Mouse (Mus musculus): Measurements from ENCODE around the gene Iqck.

The Iqck gene

DNA sequence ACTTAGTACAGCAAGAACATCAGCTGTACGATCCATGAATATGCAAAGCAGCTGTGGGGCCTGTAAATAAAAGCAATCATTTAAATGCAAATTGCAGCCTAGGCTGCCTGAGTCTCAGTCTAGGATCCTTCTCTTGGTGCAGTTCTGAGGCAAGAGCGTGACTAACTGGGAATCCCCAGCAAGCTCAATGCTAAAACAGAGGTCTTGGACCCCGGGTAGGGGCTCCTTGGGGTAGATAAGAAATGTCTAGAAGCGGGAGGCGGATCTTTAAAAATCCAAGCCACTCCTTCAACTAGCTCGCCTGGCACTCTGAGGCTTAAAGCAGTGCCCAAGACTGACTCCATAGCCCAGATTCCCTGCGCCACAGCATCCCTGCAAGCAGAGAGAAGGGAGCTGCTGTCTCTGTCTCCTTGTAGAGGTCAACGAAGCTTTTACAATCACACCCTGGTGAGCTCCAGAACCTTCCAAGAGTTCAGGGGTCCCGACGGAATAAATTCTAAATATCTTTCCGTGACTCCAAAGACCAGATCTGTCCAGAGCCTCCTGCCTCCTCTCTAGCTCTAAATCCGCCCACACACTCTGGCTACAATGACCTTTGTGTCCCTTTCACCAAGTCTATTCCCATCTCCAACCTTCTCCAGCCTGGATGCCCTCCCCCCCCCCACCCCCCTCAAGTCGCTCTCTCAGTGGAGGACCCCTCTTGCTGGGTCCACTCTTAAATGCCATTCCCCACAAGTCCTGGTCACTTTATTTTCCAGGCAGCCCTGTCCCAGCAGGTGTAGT is 137.3 kb downstream of the Iqck start:
- no peak for DNase-seq

DNA sequence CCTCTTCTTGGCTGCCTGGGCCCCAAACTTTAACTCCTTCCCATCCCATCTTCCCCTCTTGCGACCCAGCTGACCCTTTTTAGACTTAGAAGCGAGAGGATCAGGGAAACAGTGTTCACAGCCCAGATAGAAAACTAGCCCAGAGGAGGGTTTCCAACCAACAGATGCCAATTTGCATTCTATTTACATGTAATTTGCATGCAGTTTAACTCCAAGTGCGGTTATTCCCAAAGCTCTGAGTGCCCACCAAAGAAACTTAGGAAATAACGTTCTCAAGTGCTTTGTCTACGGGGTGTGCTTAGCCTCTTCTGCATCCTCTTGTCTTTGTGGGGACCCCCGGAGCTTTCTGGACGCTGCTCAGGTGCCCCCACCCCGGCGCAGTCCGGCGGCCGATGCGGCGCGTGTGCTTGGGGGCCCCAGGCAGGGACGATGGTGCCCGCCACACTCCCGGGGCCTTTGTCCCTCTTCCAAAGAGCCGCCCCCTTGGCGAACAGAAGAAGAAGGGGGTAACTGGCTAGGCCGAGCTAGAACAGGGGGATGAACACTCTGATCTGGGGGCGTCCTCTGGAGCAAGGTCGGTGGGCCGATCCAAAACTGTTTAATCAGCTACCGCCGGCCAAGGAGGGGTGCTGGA is 138.2 kb downstream of the Iqck start:
- no peak for DNase-seq

DNA sequence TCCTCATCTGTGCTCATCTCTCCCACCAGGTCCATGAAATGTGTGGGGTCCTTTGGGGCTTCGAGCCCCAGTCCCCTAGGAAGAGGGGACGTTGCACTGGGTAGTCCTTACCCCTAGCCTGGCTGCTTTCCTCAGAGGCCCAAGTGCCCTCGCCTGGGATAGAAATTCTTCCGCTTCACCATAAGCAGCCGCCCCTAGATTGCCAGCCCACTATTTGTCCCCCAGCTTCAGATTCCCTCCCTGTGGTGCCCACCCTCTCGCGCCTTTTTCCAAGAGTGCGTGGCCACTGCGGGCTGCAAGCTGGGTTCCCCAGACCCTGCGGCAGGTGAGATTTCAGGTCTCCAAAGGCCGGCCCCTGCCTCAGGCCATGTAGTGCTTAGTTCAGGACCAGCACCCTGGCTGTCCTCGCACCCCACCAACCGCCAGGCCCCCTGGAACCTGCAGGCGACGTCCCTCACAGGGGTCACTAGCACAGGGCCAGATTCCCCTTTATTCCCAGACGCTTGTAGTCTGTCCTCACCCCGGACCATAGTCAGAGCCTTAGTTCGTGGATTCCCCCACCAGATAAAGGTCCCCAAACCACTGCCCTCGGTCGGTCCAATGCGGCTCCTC is 138.8 kb downstream of the Iqck start:
- no peak for DNase-seq

DNA sequence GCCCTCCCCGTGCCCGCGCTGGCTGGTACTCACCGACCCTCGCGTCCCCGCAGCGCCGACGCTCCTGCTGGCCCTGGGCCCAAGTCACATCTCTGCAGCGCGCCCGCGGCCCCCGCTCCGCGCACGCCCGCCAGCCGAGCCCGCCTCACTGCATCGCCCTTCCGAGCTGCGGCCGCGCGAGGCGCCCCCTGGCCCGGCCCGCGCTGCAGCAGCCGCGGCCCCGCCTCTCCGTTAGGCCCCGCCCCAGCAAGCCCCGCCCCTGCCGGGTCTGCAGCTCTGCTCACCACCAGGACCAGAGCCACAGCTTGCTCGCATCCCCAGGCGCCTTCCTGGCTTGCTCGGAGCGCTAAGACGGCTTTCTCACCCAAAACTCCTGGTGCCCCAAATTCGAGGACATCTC is 139.5 kb downstream of the Iqck start, which contains the start of gene Gprc5b:
TSS of gene Gprc5b (minus strand) at position 205 of the 400 bp plus-strand sequence.
- peak; percentile 94 for DNase-seq

DNA sequence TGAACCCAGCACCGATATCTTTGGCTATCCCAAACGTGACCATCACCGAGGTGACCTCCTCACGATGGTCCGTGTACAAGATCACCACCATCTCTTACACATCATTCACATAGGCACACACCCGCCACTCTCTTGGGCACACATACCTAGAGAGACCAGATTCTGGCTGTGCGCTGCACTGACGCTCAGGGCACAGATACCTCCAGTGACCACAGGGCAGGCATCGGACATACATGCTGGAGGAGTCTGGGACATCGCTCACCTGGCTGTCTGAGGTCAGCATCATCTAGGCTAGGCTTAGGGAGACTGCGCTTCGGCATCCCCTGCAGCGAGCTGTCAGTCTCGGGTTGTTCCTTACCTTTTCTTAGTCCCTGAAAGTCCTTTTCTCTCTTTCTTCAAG is 140.1 kb downstream of the Iqck start:
- DNase-seq, result no peak

DNA sequence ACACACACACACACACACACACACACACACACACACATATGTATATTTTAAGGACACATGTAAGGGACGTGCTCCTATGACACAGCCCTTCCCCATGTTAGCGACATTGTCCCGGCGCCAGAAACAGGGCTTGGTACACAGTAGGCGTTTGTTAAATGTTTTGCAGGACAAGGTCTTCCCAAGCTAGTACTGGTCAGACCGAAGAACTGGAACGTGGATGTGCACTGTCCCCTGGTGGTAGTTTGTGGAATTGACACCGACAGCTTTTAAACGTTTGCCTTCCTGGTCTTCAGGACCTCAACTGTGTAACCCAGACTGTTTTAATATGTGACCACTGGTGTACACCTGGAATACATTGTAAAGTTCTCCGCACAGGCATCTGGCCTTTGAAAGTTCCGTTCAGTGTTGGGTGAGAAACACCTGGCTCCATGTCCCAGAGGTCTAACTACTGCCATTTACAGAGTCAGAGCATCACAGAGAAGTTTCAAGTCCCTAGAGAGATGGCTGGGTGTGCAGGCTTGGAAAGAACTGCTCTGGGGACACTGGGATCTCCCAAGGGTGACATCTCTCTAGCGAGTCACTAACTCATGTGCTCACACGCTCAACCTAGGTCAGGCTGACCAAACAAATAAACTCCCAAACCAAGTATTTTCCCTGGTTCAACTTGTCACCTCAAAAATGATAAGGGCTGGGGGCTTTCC is 140.7 kb downstream of the Iqck start:
- DNase-seq, result peak; percentile 88

DNA sequence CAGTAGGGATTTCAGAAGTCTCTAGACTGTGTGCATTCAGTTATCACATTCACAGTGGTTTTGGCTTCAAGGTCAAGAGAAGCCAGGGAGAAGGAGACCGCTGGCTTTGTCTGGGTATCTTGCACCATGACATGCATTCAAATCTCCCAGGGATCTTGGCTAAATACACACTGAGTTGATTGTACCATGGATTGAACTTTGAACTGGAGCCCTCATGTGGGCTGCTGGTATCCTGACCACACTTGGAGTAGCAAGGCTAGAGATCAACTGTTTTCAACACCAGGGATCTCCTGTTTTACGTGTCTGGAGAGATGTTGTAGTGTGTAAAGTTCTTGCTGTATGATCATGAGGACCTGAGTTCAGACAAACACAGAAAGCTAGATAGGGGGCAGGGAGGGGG is 144.3 kb downstream of the Iqck start:
- no peak for DNase-seq

DNA sequence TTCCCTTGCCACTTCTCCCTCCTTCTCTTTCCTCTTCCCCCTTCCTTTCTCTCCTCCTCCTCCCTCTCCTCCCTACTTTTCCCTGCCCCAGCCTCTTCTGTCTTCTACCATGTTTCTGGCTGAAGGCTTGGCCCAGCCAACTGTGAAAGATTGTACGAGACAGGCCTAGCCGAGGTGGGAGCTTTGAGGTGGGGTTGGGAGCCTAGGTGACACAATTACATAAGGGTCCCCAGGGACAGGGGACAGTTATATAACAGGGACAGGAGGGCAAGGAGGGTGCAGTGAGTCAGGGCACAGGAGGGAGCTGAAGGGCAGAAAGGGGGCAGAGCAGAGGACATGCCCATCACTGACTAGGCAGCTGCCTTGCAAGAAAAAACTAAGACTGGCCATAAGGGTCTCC is 146.4 kb downstream of the Iqck start:
- DNase-seq, result no peak

DNA sequence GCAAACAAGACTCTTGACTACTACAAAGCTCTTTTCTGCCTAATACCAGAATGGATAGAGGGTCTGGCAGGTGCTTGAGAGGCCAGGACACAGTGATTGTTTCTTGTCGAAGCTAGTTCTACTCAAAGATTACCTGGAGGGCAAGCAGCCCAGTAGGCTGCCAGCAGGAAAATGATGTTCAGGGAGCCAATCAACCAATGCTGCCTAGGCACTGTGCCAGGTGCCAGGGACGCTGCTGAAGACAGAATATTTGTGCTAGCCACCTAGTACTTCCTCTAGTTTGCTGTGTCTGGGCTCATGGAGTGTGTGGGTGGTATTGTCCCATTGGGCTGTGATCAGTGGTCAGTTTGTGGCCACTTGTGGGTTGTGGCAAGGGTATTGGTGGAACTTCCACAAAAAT is 146.9 kb downstream of the Iqck start:
- peak; percentile 36 for DNase-seq

DNA sequence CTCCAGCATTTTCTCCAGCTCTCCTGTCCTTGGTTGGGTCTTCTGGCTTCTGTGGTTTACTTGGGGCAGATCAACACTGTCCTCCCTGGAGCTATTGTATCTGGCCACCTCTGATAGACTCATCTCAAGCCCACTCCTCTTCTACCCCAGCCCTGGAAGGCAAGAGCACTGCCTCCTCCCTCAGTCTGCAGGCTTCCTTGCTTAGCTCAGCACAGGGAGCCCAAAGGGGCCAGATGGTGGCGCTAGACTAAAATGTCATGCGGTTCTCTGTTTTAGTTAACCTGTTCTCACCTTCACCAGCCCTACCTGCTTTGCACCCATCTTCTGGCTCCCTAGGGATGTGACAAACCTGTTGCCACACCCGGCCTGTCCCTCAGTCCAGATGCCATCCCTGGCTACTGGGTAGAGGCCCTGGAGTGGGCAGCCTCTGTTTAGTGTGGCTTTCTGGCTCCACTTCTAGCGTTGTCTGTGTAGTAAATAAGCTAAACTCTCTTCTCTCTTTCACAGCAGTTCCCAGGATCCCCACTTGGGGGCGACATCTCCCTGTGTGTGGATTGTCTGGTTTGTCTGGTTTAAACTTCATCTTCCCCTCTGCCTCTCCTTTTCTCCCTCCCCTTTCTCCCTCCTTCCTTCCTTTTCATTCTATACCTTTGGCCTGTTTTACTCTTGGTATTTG is 155.4 kb downstream of the Iqck start:
- DNase-seq, result peak; percentile 71

DNA sequence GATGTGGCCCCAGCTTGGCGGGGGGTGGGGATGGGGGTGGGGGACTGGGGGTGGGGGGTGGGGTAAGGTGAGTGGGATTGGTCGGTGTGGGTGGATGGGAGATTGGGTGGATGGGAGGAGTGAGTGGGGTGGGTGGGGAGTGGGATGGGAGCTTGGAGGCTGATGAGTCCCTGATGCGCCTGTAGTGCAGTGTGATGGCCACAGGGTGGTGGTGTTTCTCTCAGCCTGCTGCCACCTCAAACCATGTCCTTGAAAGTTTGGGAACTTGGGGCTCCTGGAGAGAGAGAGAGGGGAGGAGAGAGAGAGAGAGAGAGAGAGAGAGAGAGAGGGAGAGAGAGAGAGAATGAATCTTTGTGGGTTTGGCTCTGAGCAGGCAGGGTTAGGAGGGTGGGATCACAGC is 160.2 kb downstream of the Iqck start:
- DNase-seq, result peak; percentile 35

DNA sequence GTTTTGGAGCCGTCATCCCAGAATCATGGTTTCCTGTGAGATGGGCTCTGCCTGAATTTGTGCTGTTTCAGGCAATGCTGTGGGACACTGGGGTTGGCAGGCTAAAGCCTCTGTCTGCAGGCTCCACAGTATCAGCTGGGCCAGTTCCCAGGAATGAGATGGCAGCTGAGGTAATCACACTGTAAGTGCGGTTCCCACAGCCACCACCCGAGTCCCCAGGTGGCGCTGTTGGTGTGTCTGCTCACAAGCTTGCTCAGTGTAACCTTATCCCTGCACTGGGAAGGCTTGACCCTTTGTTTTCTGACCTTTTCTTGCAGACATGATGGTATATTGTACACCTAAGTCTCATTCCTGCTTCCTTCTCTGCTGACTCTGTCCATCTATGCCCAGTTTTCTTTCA is 164.0 kb downstream of the Iqck start:
- peak; percentile 38 for DNase-seq
